Mouse (Mus musculus) G1E (cell line): Measurements from ENCODE around the gene Dbn1.

ENCODE experiments used
- CTCF ChIP-seq: IDR thresholded peaks from 2 replicates; pipeline ENCODE4 v1.5.1; 2012; ENCODE audit warnings: low read depth, low read length, inconsistent platforms, mixed read lengths
- GATA1 ChIP-seq: IDR thresholded peaks from 2 replicates; pipeline ENCODE4 v1.6.1; 2012; ENCODE audit warnings: borderline replicate concordance, low read length, inconsistent platforms, mixed read lengths
- POLR2AphosphoS5 ChIP-seq: IDR thresholded peaks from 2 replicates; pipeline ENCODE4 v1.6.1; 2012; ENCODE audit warnings: low read depth, low read length, inconsistent platforms; ENCODE audit not compliant: insufficient replicate concordance
- TAL1 ChIP-seq: conservative IDR thresholded peaks from 2 replicates; pipeline ENCODE4 v1.6.1; 2012; ENCODE audit warnings: low read depth, low read length, inconsistent platforms, mixed read lengths

GRCm38 (mm10) chr13:55476256-55476655 lies 11.7 kb downstream of the Dbn1 start:
- TF ChIP-seq CTCF (no peak), TAL1 (no peak), GATA1 (no peak), POLR2AphosphoS5 (no peak)
